Mouse (Mus musculus) embryonic facial prominence, embryonic 10.5 days (tissue): Measurements from ENCODE around the gene Emp3. TPM values are rescaled to one million over a fixed set of nuclear protein-coding genes. Genes with fewer than 3 reads are reported as not detected.
"Not testable (repeated sequence)": the region's sequence is repeated elsewhere in the genome, so short reads cannot be mapped to it uniquely, and the experiment has no call there.

Source experiments
- DNase-seq: peaks from one replicate; pipeline ENCODE4 v3.0.0-alpha.2; 2017; ENCODE audit warnings: low spot score
- H3K27ac ChIP-seq: fragments of 300-500 bp; sonication (generic); replicated peaks from 2 replicates; pipeline ENCODE4 v1.5.1; 2016; ENCODE audit warnings: mild to moderate bottlenecking
- H3K27me3 ChIP-seq: fragments of 300-500 bp; sonication (generic); replicated peaks from 2 replicates; pipeline ENCODE4 v1.6.1; 2016; ENCODE audit warnings: low read depth, mild to moderate bottlenecking; ENCODE audit not compliant: poor library complexity, severe bottlenecking
- H3K36me3 ChIP-seq: fragments of 300-500 bp; sonication (generic); replicated peaks from 2 replicates; pipeline ENCODE4 v1.6.1; 2016; ENCODE audit warnings: mild to moderate bottlenecking, moderate library complexity
- H3K4me1 ChIP-seq: fragments of 300-500 bp; sonication (generic); 2 replicates; pipeline ENCODE4 v1.6.1; 2016
- H3K4me3 ChIP-seq: fragments of 300-500 bp; sonication (generic); 2 replicates; pipeline ENCODE4 v1.5.1; 2016; ENCODE audit warnings: mild to moderate bottlenecking, moderate library complexity
- H3K9me3 ChIP-seq: fragments of 300-500 bp; sonication (generic); 2 replicates; pipeline ENCODE4 v1.6.1; 2016; ENCODE audit warnings: mild to moderate bottlenecking
- WGBS: fragments of 180-500 bp; shearing (Covaris S2); methylation state at CpG from one replicate; pipeline ENCODE4 v1.1.7; 2016; 5-methylcytosine and 5-hydroxymethylcytosine counted together
- polyA plus RNA-seq: library from polyadenylated mRNA; unstranded; fragments of >200 nt; fragmentation: Nextera tagmentation; extraction: Ambion mirVana; gene quantifications from 2 replicates; pipeline ENCODE4 v1.2.1, GENCODE M21; 2016

Gene Emp3
- 9.9 and 15.6 TPM in 2 replicates for polyA plus RNA-seq

GRCm38 (mm10) chr7:45921242-45921621, at the start of gene Emp3:
TSS of gene Emp3 (minus strand) at chr7:45921404.
- peaks cover 63% of the 10 kb centered on the region for H3K4me1 ChIP-seq
- 47% methylated on average over 9 of the region's 9 CpGs for WGBS
- H3K4me3 ChIP-seq, result peak within 1 kb of the TSS; percentile 38
- peaks cover 16% of the 10 kb centered on the region for H3K27me3 ChIP-seq
- peak within 1 kb of the TSS; percentile 83 for H3K27ac ChIP-seq
- H3K9me3 ChIP-seq, result peaks cover 6% of the 10 kb centered on the region; the same call in 1 of the 2 replicates
- no peak for DNase-seq
- no peaks in the 10 kb centered on the region; the same call in 1 of the 2 replicates for H3K36me3 ChIP-seq

DNA sequence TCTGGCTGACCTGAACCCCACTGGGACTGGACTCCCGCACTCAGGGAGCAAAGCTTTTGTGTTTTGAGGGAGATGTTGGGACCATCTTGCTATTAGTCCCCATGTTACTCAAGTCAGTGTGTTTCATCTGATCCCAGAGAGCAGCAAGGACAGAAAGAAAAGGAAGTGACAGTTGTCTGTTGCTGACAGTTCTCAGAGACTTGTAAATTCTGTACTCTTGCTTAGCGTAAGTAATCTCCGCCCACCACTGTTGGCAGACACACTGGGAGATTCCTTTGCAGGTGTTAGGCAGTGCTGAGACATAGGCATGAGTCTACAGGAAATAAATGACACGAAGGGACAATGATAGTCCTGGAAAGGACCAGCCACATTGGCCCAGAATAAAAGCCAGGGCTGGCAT, 35.4 kb upstream of the Emp3 start:
- no peaks in the 10 kb centered on the region for H3K4me1 ChIP-seq
- peaks cover 6% of the 10 kb centered on the region; the same call in 1 of the 2 replicates for H3K9me3 ChIP-seq
- H3K27me3 ChIP-seq, result no peaks in the 10 kb centered on the region
- no peak overlapping the region for H3K27ac ChIP-seq
- H3K4me3 ChIP-seq, result no peak overlapping the region
- H3K36me3 ChIP-seq, result no peaks in the 10 kb centered on the region
- 72% methylated on average over 4 of the region's 4 CpGs for whole genome bisulfite sequencing
- no peak for DNase-seq

- WGBS, result 91% methylated on average over 4 of the region's 4 CpGs
- Histone ChIP-seq H3K27me3 (no peaks in the 10 kb centered on the region), H3K36me3 (no peaks in the 10 kb centered on the region), H3K9me3 (peaks cover 5% of the 10 kb centered on the region; the same call in 1 of the 2 replicates), H3K27ac (no peak overlapping the region), H3K4me3 (no peak overlapping the region), H3K4me1 (no peaks in the 10 kb centered on the region)
- DNase-seq, result no peak
Observed at GRCm38 (mm10) chr7:45949061-45949460, 27.9 kb upstream of the Emp3 start.

- H3K27me3 ChIP-seq, H3K27ac ChIP-seq, H3K4me1 ChIP-seq, H3K36me3 ChIP-seq, H3K4me3 ChIP-seq, H3K9me3 ChIP-seq, DNase-seq: not testable (repeated sequence)
- WGBS, result 69% methylated on average over 1 of the region's 1 CpGs
Observed at GRCm38 (mm10) chr7:45943280-45943679, 22.1 kb upstream of the Emp3 start.

GRCm38 (mm10) chr7:45941986-45942385, 20.8 kb upstream of the Emp3 start:
- no peaks in the 10 kb centered on the region for H3K36me3 ChIP-seq

GRCm38 (mm10) chr7:45939836-45940235, 18.6 kb upstream of the Emp3 start:
- no peaks in the 10 kb centered on the region for H3K4me1 ChIP-seq
- WGBS, result 51% methylated on average over 2 of the region's 2 CpGs
- no peaks in the 10 kb centered on the region for H3K36me3 ChIP-seq
- H3K4me3 ChIP-seq, result no peak overlapping the region
- no peak overlapping the region for H3K27ac ChIP-seq
- DNase-seq, result no peak
- no peaks in the 10 kb centered on the region for H3K9me3 ChIP-seq
- H3K27me3 ChIP-seq, result no peaks in the 10 kb centered on the region

More at GRCm38 (mm10) chr7:45941986-45942385, 20.8 kb upstream of the Emp3 start:
- Histone ChIP-seq H3K27ac (no peak overlapping the region), H3K4me3 (no peak overlapping the region), H3K27me3 (no peaks in the 10 kb centered on the region), H3K9me3 (no peaks in the 10 kb centered on the region), H3K4me1 (no peaks in the 10 kb centered on the region)
- no peak for DNase-seq
- 88% methylated on average over 9 of the region's 9 CpGs for WGBS

GRCm38 (mm10) chr7:45935114-45935513, 13.9 kb upstream of the Emp3 start:
- Histone ChIP-seq H3K36me3 (0 out of 2 replicates have a peak, but pooled peaks cover 8% of the 10 kb centered on the region), H3K27ac (no peak overlapping the region), H3K9me3 (0 out of 2 replicates have a peak, but pooled peaks cover 9% of the 10 kb centered on the region), H3K4me3 (no peak overlapping the region), H3K27me3 (no peaks in the 10 kb centered on the region), H3K4me1 (no peaks in the 10 kb centered on the region)
- WGBS, result 33% methylated on average over 7 of the region's 7 CpGs
- peak; percentile 77 for DNase-seq

DNA sequence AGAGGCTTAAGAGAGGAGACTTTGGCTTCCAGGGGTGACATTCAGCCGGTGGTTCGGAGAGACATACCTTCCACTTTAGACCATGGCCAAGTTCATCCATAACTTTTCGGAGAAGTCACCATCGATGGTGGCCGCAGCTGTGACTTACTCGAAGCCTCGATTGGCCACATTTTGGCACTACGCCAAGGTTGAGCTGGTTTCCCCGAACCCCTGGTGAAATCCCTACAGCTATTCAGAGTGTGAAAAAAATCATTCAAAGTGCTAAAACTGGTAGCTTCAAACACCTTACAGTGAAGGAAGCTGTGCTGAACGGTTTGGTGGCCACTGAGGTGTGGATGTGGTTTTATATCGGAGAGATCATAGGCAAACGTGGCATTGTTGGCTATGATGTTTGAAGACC, 12.6 kb upstream of the Emp3 start:
- 95% methylated on average over 12 of the region's 12 CpGs for WGBS
- H3K27me3 ChIP-seq, H3K36me3 ChIP-seq, H3K9me3 ChIP-seq, H3K27ac ChIP-seq, H3K4me1 ChIP-seq, DNase-seq, H3K4me3 ChIP-seq: not testable (repeated sequence)

DNA sequence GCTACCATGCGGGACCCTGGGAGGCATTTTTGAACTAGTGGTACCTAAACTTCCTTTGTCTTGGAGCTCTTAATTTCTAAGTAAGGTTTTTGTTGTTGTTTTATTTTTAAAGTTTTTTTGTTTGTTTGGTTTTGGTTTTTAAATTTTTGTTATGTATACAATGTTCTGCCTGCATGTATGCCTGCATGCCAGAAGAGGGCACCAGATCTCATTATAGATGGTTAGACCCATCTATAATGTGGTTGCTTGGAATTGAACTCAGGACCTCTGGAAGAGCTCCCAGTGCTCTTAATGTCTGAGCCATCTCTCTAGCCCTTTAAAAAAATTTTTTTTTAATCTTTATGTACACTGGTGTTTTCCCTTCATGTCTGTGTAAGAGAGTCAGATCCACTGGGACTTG, 8.5 kb upstream of the Emp3 start:
- Histone ChIP-seq H3K4me3 (no peak overlapping the region), H3K27me3 (peaks cover 28% of the 10 kb centered on the region), H3K27ac (no peak overlapping the region), H3K4me1 (peaks cover 7% of the 10 kb centered on the region), H3K36me3 (peaks cover 8% of the 10 kb centered on the region; the same call in 1 of the 2 replicates), H3K9me3 (peaks cover 15% of the 10 kb centered on the region; the same call in 1 of the 2 replicates)
- WGBS, result 83% methylated on average over 1 of the region's 1 CpGs
- no peak for DNase-seq

GRCm38 (mm10) chr7:45928626-45929295, 7.6 kb upstream of the Emp3 start:
- peak overlapping the region; percentile 29; the same call in 1 of the 2 replicates for H3K4me3 ChIP-seq
- H3K36me3 ChIP-seq, result peaks cover 8% of the 10 kb centered on the region; the same call in 1 of the 2 replicates
- peaks cover 15% of the 10 kb centered on the region; the same call in 1 of the 2 replicates for H3K9me3 ChIP-seq
- peaks cover 16% of the 10 kb centered on the region for H3K4me1 ChIP-seq
- peaks cover 28% of the 10 kb centered on the region for H3K27me3 ChIP-seq
- DNase-seq, result no peak
- 11% methylated on average over 22 of the region's 23 CpGs for WGBS
- H3K27ac ChIP-seq, result no peak overlapping the region

DNA sequence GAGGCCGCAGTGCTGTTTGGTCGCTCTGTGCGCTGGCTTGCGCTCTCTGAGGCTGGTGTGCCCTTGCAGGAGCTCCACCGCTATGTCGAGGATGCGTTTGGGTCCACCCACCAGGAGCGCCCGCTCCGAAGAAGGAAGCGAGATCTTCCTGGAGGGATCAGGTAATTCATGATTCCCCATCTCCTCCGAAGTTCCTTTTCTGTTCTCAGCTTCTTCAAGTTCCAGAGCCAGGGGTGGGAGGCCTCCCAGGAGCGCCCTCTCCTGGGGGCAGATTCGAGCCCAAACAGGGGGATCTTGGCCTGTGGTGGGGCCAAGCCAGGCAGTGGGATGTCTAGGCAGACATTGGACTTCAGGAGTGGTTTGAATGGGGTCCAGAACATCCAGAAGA, 3.2 kb upstream of the Emp3 start:
- Histone ChIP-seq H3K27me3 (peaks cover 42% of the 10 kb centered on the region), H3K27ac (peak overlapping the region; percentile 83)

GRCm38 (mm10) chr7:45923762-45924428, 2.7 kb upstream of the Emp3 start, which contains the start of gene Ccdc114:
TSS of gene Ccdc114 (plus strand) at chr7:45924072.
- peaks cover 47% of the 10 kb centered on the region for H3K4me1 ChIP-seq
- WGBS, result 3% methylated on average over 24 of the region's 24 CpGs
- peaks cover 37% of the 10 kb centered on the region for H3K27me3 ChIP-seq
- H3K4me3 ChIP-seq, result peak within 1 kb of the TSS; percentile 60
- H3K27ac ChIP-seq, result peak within 1 kb of the TSS; percentile 83
- H3K9me3 ChIP-seq, result peaks cover 6% of the 10 kb centered on the region; the same call in 1 of the 2 replicates
- peak; percentile 73 for DNase-seq
- H3K36me3 ChIP-seq, result no peaks in the 10 kb centered on the region; the same call in 1 of the 2 replicates

More for the DNA sequence above, 3.2 kb upstream of the Emp3 start:
- Histone ChIP-seq H3K4me3 (peak overlapping the region; percentile 60), H3K4me1 (peaks cover 51% of the 10 kb centered on the region), H3K36me3 (no peaks in the 10 kb centered on the region; the same call in 1 of the 2 replicates), H3K9me3 (peaks cover 6% of the 10 kb centered on the region; the same call in 1 of the 2 replicates)
- WGBS, result 10% methylated on average over 14 of the region's 14 CpGs
- peak; percentile 56 for DNase-seq
